Mouse (Mus musculus) myocyte (in vitro differentiated cells): ENCODE data around the gene Gm10762. TPM values are rescaled to one million over a fixed set of nuclear protein-coding genes. Genes with fewer than 3 reads are reported as not detected.

ENCODE experiments used
- H3K27me3 ChIP-seq: one replicate; pipeline ENCODE4 v1.6.1; 2011; ENCODE audit not compliant: control insufficient read depth, insufficient read depth, insufficient read length
- H3K36me3 ChIP-seq: one replicate; pipeline ENCODE4 v1.6.1; 2011; ENCODE audit not compliant: control insufficient read depth, insufficient read depth
- H3K4me2 ChIP-seq: one replicate; pipeline ENCODE4 v1.6.1; 2011; ENCODE audit warnings: low read depth, control low read depth
- H3K4me3 ChIP-seq: one replicate; pipeline ENCODE4 v1.5.1; 2011; ENCODE audit warnings: mild to moderate bottlenecking, control low read depth, moderate library complexity
- H3K79me2 ChIP-seq: one replicate; pipeline ENCODE4 v1.6.1; 2011; ENCODE audit not compliant: control insufficient read depth, insufficient read depth
- H3ac ChIP-seq: one replicate; pipeline ENCODE4 v1.6.1; 2011; ENCODE audit not compliant: control insufficient read depth, insufficient read length
- CEBPB ChIP-seq: IDR thresholded peaks from 2 replicates; pipeline ENCODE4 v1.6.1; 2011; ENCODE audit warnings: mild to moderate bottlenecking, moderate library complexity; ENCODE audit not compliant: poor library complexity, insufficient read depth, severe bottlenecking
- E2F4 ChIP-seq: IDR thresholded peaks from one replicate; pipeline ENCODE4 v1.6.1; 2011; ENCODE audit warnings: mild to moderate bottlenecking, control low read depth, moderate library complexity; ENCODE audit not compliant: insufficient read depth
- MAX ChIP-seq: IDR thresholded peaks from one replicate; pipeline ENCODE4 v1.6.1; 2011; ENCODE audit warnings: low read depth, mild to moderate bottlenecking, control low read depth
- MYOD1 ChIP-seq, 3 experiments: IDR thresholded peaks; one replicate each; pipeline ENCODE4 v1.6.1; 2011; ENCODE audit warnings: control low read depth in 2 of 3, low read depth in 2 of 3, mild to moderate bottlenecking in 2 of 3, moderate library complexity in 1 of 3; ENCODE audit not compliant: insufficient read length in 2 of 3, control insufficient read depth in 1 of 3
- MYOG ChIP-seq, 3 experiments: IDR thresholded peaks; one replicate each; pipeline ENCODE4 v1.6.1; 2011; ENCODE audit warnings: control low read depth in 2 of 3, low read depth in 2 of 3, mild to moderate bottlenecking in 2 of 3; ENCODE audit not compliant: insufficient read length in 2 of 3, control insufficient read depth in 1 of 3, insufficient read depth in 1 of 3
- POLR2A ChIP-seq: IDR thresholded peaks from one replicate; pipeline ENCODE4 v1.6.1; 2011; ENCODE audit warnings: low read depth, mild to moderate bottlenecking, control low read depth, moderate library complexity; ENCODE audit not compliant: insufficient read length
- POLR2AphosphoS2 ChIP-seq: IDR thresholded peaks from one replicate; pipeline ENCODE4 v1.6.1; 2011; ENCODE audit warnings: low read depth, control low read depth; ENCODE audit not compliant: insufficient read length
- REST ChIP-seq: IDR thresholded peaks from one replicate; pipeline ENCODE4 v1.6.1; 2011; ENCODE audit warnings: mild to moderate bottlenecking, control low read depth, moderate library complexity; ENCODE audit not compliant: insufficient read depth, insufficient read length
- SRF ChIP-seq: IDR thresholded peaks from one replicate; pipeline ENCODE4 v1.6.1; 2011; ENCODE audit warnings: low read depth; ENCODE audit not compliant: control insufficient read depth, insufficient read length
- TCF12 ChIP-seq: IDR thresholded peaks from one replicate; pipeline ENCODE4 v1.6.1; 2011; ENCODE audit warnings: mild to moderate bottlenecking, control low read depth; ENCODE audit not compliant: poor library complexity, insufficient read depth, severe bottlenecking
- TCF3 ChIP-seq: IDR thresholded peaks from one replicate; pipeline ENCODE4 v1.6.1; 2011; ENCODE audit warnings: low read depth, control low read depth; ENCODE audit not compliant: insufficient read length
- USF1 ChIP-seq: IDR thresholded peaks from one replicate; pipeline ENCODE4 v1.6.1; 2011; ENCODE audit warnings: low read depth, mild to moderate bottlenecking, control low read depth, moderate library complexity
- polyA plus RNA-seq: library from polyadenylated mRNA; unstranded; fragments of >200 nt; fragmentation: generic; extraction: Trizol; gene quantifications from one replicate; pipeline ENCODE4 v1.2.1, GENCODE M21; 2012; ENCODE audit warnings: missing spikeins

Gm10762 gene
- polyA plus RNA-seq, 1 experiment = 2.8 TPM

DNA sequence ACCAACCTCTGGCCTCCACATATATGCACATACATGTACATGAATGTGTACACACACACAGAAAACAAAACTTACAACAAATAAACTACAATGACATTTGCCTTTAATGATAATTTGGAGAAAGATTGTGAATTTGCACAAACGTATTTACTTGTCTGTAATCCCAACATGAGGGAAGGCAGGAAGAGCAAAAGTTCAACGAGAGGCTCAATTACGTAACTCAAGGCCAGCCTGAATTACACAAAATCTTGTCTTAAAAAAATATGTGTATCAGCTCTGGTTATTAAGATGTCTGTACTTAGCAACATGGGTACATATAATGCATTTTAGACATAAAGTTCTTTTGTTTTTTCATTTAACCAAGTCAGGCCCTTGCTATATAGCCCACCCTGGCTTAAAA is 31.3 kb downstream of the Gm10762 start:
- Histone ChIP-seq H3K27me3 (no peaks in the 10 kb centered on the region), H3K4me3 (no peak overlapping the region), H3K79me2 (no peaks in the 10 kb centered on the region), H3K36me3 (no peaks in the 10 kb centered on the region), H3K4me2 (no peak overlapping the region), H3ac (no peak overlapping the region)
- TF ChIP-seq TCF12 = no peak
- TF ChIP-seq MYOG (IDR thresholded peaks at IDR 0.05; ENCODE audit: control insufficient read depth in 1 of 3, insufficient read depth in 1 of 3, insufficient read length in 2 of 3, low read depth in 2 of 3) = no peak
- TF ChIP-seq REST = no peak
- no peak for TF ChIP-seq MYOD1 (IDR thresholded peaks at IDR 0.05; ENCODE audit: control insufficient read depth in 1 of 3, insufficient read length in 2 of 3, low read depth in 2 of 3)
- no peak for TF ChIP-seq USF1
- TF ChIP-seq SRF = no peak
- no peak for TF ChIP-seq E2F4
- TF ChIP-seq POLR2A = no peak
- no peak for TF ChIP-seq MAX
- TF ChIP-seq POLR2AphosphoS2 = no peak

DNA sequence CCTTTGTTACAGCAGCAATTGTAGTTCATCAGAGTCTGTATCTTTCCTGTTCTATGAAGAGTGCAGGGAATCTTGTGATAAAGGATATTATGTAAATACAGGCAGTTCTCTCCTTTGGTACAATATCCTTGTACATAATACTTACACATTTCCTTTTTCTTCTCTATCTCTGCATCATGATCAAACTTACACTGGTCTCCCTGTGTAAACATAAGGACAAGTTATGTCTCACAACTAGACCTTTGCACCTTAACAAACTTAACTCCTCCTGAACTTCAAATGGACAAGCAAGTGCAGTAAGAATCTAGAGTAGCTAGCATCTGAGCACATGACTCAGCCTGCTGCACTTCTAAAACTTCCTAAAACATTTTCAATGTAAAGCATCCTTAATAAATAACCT is 36.8 kb downstream of the Gm10762 start:
- TF ChIP-seq MYOG (IDR thresholded peaks at IDR 0.05; ENCODE audit: control insufficient read depth in 1 of 3, insufficient read depth in 1 of 3, insufficient read length in 2 of 3, low read depth in 2 of 3) = no peak
- no peak for TF ChIP-seq POLR2A
- no peak for TF ChIP-seq TCF12
- TF ChIP-seq E2F4 = no peak
- no peak for TF ChIP-seq MYOD1 (IDR thresholded peaks at IDR 0.05; ENCODE audit: control insufficient read depth in 1 of 3, insufficient read length in 2 of 3, low read depth in 2 of 3)
- TF ChIP-seq USF1 = no peak
- no peak for TF ChIP-seq MAX
- no peak for TF ChIP-seq POLR2AphosphoS2
- TF ChIP-seq CEBPB = no peak
- no peak for TF ChIP-seq TCF3
- TF ChIP-seq SRF = no peak
- TF ChIP-seq REST = no peak
- Histone ChIP-seq H3K36me3 (peaks cover 8% of the 10 kb centered on the region), H3K79me2 (no peaks in the 10 kb centered on the region)

DNA sequence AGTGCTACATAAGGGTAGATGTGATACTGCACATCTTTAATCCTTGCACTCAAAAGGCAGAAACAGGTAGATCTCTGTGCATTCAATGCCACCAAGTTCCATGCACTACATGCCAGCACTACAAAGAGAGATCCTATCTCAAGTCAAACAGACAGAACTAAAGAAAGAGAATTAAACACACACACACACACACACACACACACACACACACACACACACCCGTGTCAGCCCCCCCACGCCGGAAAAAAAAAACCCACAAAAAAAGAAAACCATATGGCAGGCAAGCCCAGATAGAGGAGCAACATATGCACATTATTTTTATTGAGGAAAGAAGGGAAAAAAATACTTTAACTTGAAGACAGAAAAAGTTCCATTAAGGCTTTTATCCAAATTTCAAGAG is 39.1 kb downstream of the Gm10762 start:
- TF ChIP-seq E2F4 (no peak), USF1 (no peak), SRF (no peak), POLR2A (no peak)
- peaks cover 9% of the 10 kb centered on the region for H3K36me3 ChIP-seq

More for the DNA sequence above, 36.8 kb downstream of the Gm10762 start:
- no peak overlapping the region for H3ac ChIP-seq
- H3K4me2 ChIP-seq = no peak overlapping the region
- H3K27me3 ChIP-seq = no peaks in the 10 kb centered on the region
- H3K4me3 ChIP-seq = no peak overlapping the region

DNA sequence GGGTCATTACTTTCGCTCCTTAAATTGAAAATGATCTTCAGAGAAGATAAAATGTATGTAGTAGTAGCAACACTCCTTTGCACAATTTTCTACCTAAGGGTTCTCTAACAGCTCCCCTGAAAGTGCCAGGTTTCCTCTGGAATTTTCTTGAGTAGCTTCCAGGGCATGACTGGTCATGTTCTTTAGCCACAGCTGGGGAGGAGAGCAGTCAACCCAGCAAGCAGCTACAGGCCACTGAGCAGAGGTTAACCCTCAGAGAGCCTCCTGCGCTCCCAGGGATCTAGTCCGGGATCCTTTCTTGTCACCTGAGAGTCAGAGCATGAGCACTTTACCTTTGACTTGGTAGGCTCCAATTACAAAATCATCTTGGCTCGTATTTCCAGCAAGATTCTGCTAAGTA is 42.7 kb downstream of the Gm10762 start:
- H3K36me3 ChIP-seq = peaks cover 9% of the 10 kb centered on the region
- no peak overlapping the region for H3K4me2 ChIP-seq
- H3K27me3 ChIP-seq = no peaks in the 10 kb centered on the region
- TF ChIP-seq CEBPB (no peak), POLR2A (no peak), TCF3 (no peak), SRF (no peak), MYOD1 (IDR thresholded peaks at IDR 0.05; ENCODE audit: control insufficient read depth in 1 of 3, insufficient read length in 2 of 3, low read depth in 2 of 3) (no peak), TCF12 (no peak), MYOG (IDR thresholded peaks at IDR 0.05; ENCODE audit: control insufficient read depth in 1 of 3, insufficient read depth in 1 of 3, insufficient read length in 2 of 3, low read depth in 2 of 3) (no peak), MAX (no peak), REST (no peak), E2F4 (no peak), USF1 (no peak), POLR2AphosphoS2 (no peak)
- H3K79me2 ChIP-seq = no peaks in the 10 kb centered on the region
- H3K4me3 ChIP-seq = no peak overlapping the region
- no peak overlapping the region for H3ac ChIP-seq

More for the DNA sequence above, 39.1 kb downstream of the Gm10762 start:
- Histone ChIP-seq H3K4me3 (no peak overlapping the region), H3K27me3 (no peaks in the 10 kb centered on the region), H3ac (no peak overlapping the region), H3K79me2 (no peaks in the 10 kb centered on the region), H3K4me2 (no peak overlapping the region)

Other genes starting within 250 kb of the Gm10762 start
- gene Tmem87b, start 149.6 kb downstream of the Gm10762 start, polyA plus RNA-seq = 5.4 TPM
- 0.19 TPM for gene Fbln7, start 104.7 kb downstream of the Gm10762 start, polyA plus RNA-seq
- 1.8 TPM for gene Zc3h8, start 23.6 kb downstream of the Gm10762 start, polyA plus RNA-seq
- 1.6 TPM for gene Zc3h6, start 323 bp downstream of the Gm10762 start, polyA plus RNA-seq
- 0.06 TPM for gene Vinac1, start 80.4 kb upstream of the Gm10762 start, polyA plus RNA-seq
- 9.9 TPM for gene Ttl, start 98.2 kb upstream of the Gm10762 start, polyA plus RNA-seq
- gene Polr1b, start 133.3 kb upstream of the Gm10762 start, polyA plus RNA-seq = 15.6 TPM
- 36.8 TPM for gene Chchd5, start 162.0 kb upstream of the Gm10762 start, polyA plus RNA-seq
- gene Slc20a1, start 231.0 kb upstream of the Gm10762 start, polyA plus RNA-seq = 41.7 TPM